Mouse (Mus musculus) CH12.LX (cell line): ENCODE measurements around the gene Nebl.

ENCODE experiments used
- EP300 ChIP-seq: IDR thresholded peaks from 2 replicates; pipeline ENCODE4 v1.6.1; 2011; ENCODE audit warnings: low read length, improper control_type of control experiment
- PAX5 ChIP-seq: IDR thresholded peaks from 2 replicates; pipeline ENCODE4 v1.6.1; 2012; ENCODE audit warnings: low read length, inconsistent platforms, mixed read lengths
- POLR2AphosphoS2 ChIP-seq: IDR thresholded peaks from 2 replicates; pipeline ENCODE4 v1.6.1; 2011; ENCODE audit warnings: low read depth, low read length, improper control_type of control experiment
- TCF12 ChIP-seq: IDR thresholded peaks from 2 replicates; pipeline ENCODE4 v1.6.1; 2014; ENCODE audit warnings: low read depth, mild to moderate bottlenecking, inconsistent platforms, low read length, improper control_type of control experiment
- USF2 ChIP-seq: conservative IDR thresholded peaks from 2 replicates; pipeline ENCODE4 v1.6.1; 2011; ENCODE audit warnings: low read depth, low read length, improper control_type of control experiment
- ZMIZ1 ChIP-seq: IDR thresholded peaks from 2 replicates; pipeline ENCODE4 v1.6.1; 2012; ENCODE audit warnings: low read depth, mild to moderate bottlenecking, inconsistent platforms, low read length, improper control_type of control experiment

DNA sequence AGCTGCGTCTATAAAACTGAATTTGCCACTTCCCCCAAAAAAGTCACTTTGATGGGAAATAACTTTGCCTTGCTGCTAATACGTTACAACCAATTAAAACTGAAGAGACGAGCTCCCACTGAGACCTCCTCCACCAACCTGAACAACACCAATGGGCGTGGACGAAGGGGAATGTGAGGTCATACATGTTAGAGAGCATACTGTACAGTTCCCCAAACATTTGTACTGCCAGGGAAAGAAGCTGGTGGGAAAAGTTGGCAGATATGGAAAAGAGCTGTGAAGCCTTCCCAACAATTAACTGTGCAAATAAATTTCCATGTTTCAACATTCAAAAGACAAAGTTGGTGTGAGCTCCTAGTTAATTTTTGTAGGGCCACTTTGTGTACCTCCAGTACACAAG lies 25.3 kb downstream of the Nebl start:
- TF ChIP-seq USF2 (no peak), TCF12 (no peak), ZMIZ1 (no peak), POLR2AphosphoS2 (no peak), EP300 (no peak), PAX5 (no peak)
